Comparison of ENCODE assay signal across 28 mouse cellular contexts in the genomic region with DNA sequence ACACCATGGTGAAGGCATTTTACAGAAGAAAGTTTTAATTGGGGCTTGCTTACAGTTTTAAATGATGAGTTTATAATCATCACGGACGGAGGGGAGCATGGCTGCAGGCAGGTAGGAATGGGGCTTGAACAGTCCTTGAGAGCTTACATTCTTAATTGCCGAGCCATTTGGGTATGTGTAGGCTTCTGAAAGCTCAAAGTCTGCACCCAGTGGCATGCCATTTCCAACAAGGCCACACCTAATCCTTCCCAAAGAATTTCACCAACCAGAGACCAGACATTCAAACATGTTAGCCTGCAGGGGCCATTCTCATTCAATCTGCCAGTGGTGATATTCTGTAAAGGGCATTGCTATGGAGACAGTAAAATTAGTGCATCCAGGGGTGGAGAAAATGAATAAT.
"Had no signal": no experiment of that assay in that cellular context is flagged by ENCODE, and none has a peak within 500 bp of the region (broad histone marks: within the 10 kb centered on the region; RNA-seq: fewer than 3 reads in every experiment).

No protein-coding gene starts in this region.

- H3K9ac ChIP-seq: heart, embryonic 13.5 days; heart, embryonic 15.5 days; hindbrain, embryonic 12.5 days; hindbrain, embryonic 14.5 days; intestine, embryonic 15.5 days; limb, embryonic 13.5 days; limb, embryonic 15.5 days; liver, embryonic 14.5 days had no signal

- ATAC-seq: hindbrain, embryonic 16.5 days; inflammation-experienced regulatory T-cells, adult 6 months; intestine, embryonic 15.5 days; intestine, postnatal 0 days; liver, embryonic 12.5 days had no signal

- H3K9me3 ChIP-seq: heart, embryonic 13.5 days; heart, embryonic 15.5 days; hindbrain, embryonic 12.5 days; intestine, embryonic 15.5 days; limb, embryonic 13.5 days; limb, embryonic 15.5 days; liver, embryonic 12.5 days had no signal

- H3K27me3 ChIP-seq: heart, embryonic 13.5 days; heart, embryonic 15.5 days; hindbrain, embryonic 12.5 days; intestine, embryonic 15.5 days; limb, embryonic 13.5 days; limb, embryonic 15.5 days; liver, embryonic 12.5 days had no signal

- DNase-seq: gastrocnemius, adult 2 months; gastrocnemius, postnatal 10 days; gastrocnemius, postnatal 25 days; heart, adult 11 months; heart, adult 2 months; heart, postnatal 14 days; heart, postnatal 36 days; kidney, adult 18-20 months; kidney, adult 8-10 months; kidney, postnatal 10 days; kidney, postnatal 25 days; kidney, postnatal 4 days; left cerebral cortex, postnatal 4 days had no signal

- H3K27ac ChIP-seq: gastrocnemius, adult 2 months; heart, adult 2 months; heart, embryonic 13.5 days; heart, embryonic 15.5 days; hindbrain, embryonic 12.5 days; hindbrain, embryonic 14.5 days; intestine, embryonic 15.5 days; layer of hippocampus, adult 2 months; left cerebral cortex, adult 2 months; limb, embryonic 13.5 days; limb, embryonic 15.5 days; liver, embryonic 12.5 days; liver, embryonic 14.5 days had no signal

- H3K4me3 ChIP-seq: gastrocnemius, adult 2 months; heart, adult 2 months; heart, embryonic 15.5 days; intestine, embryonic 15.5 days; layer of hippocampus, adult 2 months; left cerebral cortex, adult 2 months; limb, embryonic 13.5 days; limb, embryonic 15.5 days; liver, embryonic 12.5 days had no signal

- H3K4me1 ChIP-seq: intestine, embryonic 15.5 days had no signal

- H3K36me3 ChIP-seq: heart, embryonic 15.5 days; hindbrain, embryonic 12.5 days; intestine, embryonic 15.5 days; limb, embryonic 15.5 days; liver, embryonic 12.5 days had no signal

- H3K4me2 ChIP-seq: heart, embryonic 11.5 days; heart, embryonic 15.5 days; hindbrain, embryonic 12.5 days; hindbrain, embryonic 14.5 days; intestine, embryonic 15.5 days; limb, embryonic 15.5 days had no signal
